Mouse (Mus musculus) embryonic facial prominence, embryonic 11.5 days (tissue): ENCODE data around the gene Mettl15. TPM values are rescaled to one million over a fixed set of nuclear protein-coding genes. Genes with fewer than 3 reads are reported as not detected.

ENCODE experiments used
- ATAC-seq: fragments of 200-750 bp; cut with Nextera tagmentation; replicated peaks from 2 replicates; pipeline ENCODE4 v1.8.0; 2017; ENCODE audit warnings: low read depth; ENCODE audit not compliant: insufficient number of reproducible peaks, low FRiP score, low TSS enrichment
- DNase-seq: peaks from one replicate; pipeline ENCODE4 v3.0.0-alpha.2; 2015; ENCODE audit warnings: low spot score
- H3K27ac ChIP-seq: fragments of 300-500 bp; sonication (generic); replicated peaks from 2 replicates; pipeline ENCODE4 v1.5.1; 2014; ENCODE audit warnings: mild to moderate bottlenecking, low read depth, low read length, control low read depth
- H3K27me3 ChIP-seq: fragments of 300-500 bp; sonication (generic); 2 replicates; pipeline ENCODE4 v1.6.1; 2014; ENCODE audit warnings: mild to moderate bottlenecking, low read length, moderate library complexity, mixed read lengths; ENCODE audit not compliant: control insufficient read depth, insufficient read depth
- H3K36me3 ChIP-seq: fragments of 300-500 bp; sonication (generic); replicated peaks from 2 replicates; pipeline ENCODE4 v1.6.1; 2014; ENCODE audit warnings: low read depth, mild to moderate bottlenecking, low read length, moderate library complexity, mixed read lengths; ENCODE audit not compliant: control insufficient read depth, insufficient read depth
- H3K4me1 ChIP-seq: fragments of 300-500 bp; sonication (generic); 2 replicates; pipeline ENCODE4 v1.6.1; 2014; ENCODE audit warnings: low read length, mixed read lengths; ENCODE audit not compliant: control insufficient read depth, insufficient read depth
- H3K4me2 ChIP-seq: fragments of 300-500 bp; sonication (generic); 2 replicates; pipeline ENCODE4 v1.6.1; 2014; ENCODE audit warnings: low read depth, mild to moderate bottlenecking, control low read depth, low read length, moderate library complexity
- H3K4me3 ChIP-seq: fragments of 300-500 bp; sonication (generic); 2 replicates; pipeline ENCODE4 v1.5.1; 2014; ENCODE audit warnings: low read depth, low read length, control low read depth
- H3K9ac ChIP-seq: fragments of 300-500 bp; sonication (generic); replicated peaks from 2 replicates; pipeline ENCODE4 v1.6.1; 2014; ENCODE audit warnings: mild to moderate bottlenecking, control low read depth, low read length
- H3K9me3 ChIP-seq: fragments of 300-500 bp; sonication (generic); replicated peaks from 2 replicates; pipeline ENCODE4 v1.6.1; 2016; ENCODE audit warnings: mild to moderate bottlenecking, low read length, inconsistent platforms, mixed read lengths; ENCODE audit not compliant: control insufficient read depth
- WGBS: fragments of 180-500 bp; shearing (Covaris S2); extraction: QIAGEN DNeasy Blood & Tissue Kit; methylation state at CpG from one replicate; pipeline ENCODE4 v1.1.7; 2014; 5-methylcytosine and 5-hydroxymethylcytosine counted together
- polyA plus RNA-seq: library from polyadenylated mRNA; unstranded; fragments of >200 nt; fragmentation: Nextera tagmentation; extraction: Ambion mirVana; gene quantifications from 2 replicates; pipeline ENCODE4 v1.2.1, GENCODE M21; 2014

The Mettl15 gene
- polyA plus RNA-seq, 1 experiment from 2014 or later = 13.2 TPM

GRCm38 (mm10) chr2:109156131-109156530 is 124.4 kb downstream of the Mettl15 start:
- Histone ChIP-seq H3K4me3 (no peak overlapping the region), H3K9ac (no peak overlapping the region), H3K36me3 (no peaks in the 10 kb centered on the region), H3K27ac (no peak overlapping the region), H3K9me3 (no peaks in the 10 kb centered on the region), H3K4me2 (no peak overlapping the region), H3K4me1 (no peaks in the 10 kb centered on the region), H3K27me3 (no peaks in the 10 kb centered on the region)
- 90% methylated on average over 1 of the region's 1 CpGs for WGBS
- ATAC-seq (no peak), DNase-seq (no peak)

GRCm38 (mm10) chr2:109153402-109154050 is 127.0 kb downstream of the Mettl15 start:
- Histone ChIP-seq H3K4me1 (no peaks in the 10 kb centered on the region), H3K27me3 (no peaks in the 10 kb centered on the region), H3K36me3 (no peaks in the 10 kb centered on the region), H3K9me3 (no peaks in the 10 kb centered on the region), H3K4me2 (no peak overlapping the region), H3K4me3 (no peak overlapping the region), H3K9ac (no peak overlapping the region), H3K27ac (no peak overlapping the region)
- no peak for DNase-seq
- WGBS = 60% methylated on average over 6 of the region's 6 CpGs
- no peak for ATAC-seq

- Histone ChIP-seq H3K27me3 (no peaks in the 10 kb centered on the region), H3K36me3 (no peaks in the 10 kb centered on the region), H3K4me3 (no peak overlapping the region), H3K4me1 (no peaks in the 10 kb centered on the region), H3K4me2 (no peak overlapping the region), H3K27ac (no peak overlapping the region), H3K9ac (no peak overlapping the region), H3K9me3 (no peaks in the 10 kb centered on the region)
- no peak for ATAC-seq
- DNase-seq = no peak
Observed at GRCm38 (mm10) chr2:109147292-109147691, 133.3 kb downstream of the Mettl15 start.

DNA sequence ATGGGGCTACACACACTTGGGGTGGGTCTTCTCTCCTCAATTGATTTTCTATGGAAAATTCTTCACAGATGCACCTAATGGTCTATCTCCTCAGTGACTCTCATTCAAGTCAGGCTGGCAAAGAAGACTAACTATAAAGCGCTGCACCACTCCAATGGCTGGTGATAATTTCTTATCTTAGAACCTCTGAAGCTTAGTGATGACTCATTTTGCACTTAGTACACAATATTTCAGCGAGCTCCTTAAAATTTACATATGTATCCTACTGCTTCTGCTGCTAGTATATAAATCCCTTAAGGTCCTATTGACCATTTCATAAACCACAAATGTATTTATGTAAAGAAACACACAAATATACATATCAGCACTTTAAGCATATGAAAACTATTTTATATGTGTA is 136.1 kb downstream of the Mettl15 start:
- Histone ChIP-seq H3K9me3 (no peaks in the 10 kb centered on the region), H3K36me3 (no peaks in the 10 kb centered on the region), H3K4me3 (no peak overlapping the region), H3K9ac (no peak overlapping the region), H3K4me2 (no peak overlapping the region), H3K27ac (no peak overlapping the region), H3K4me1 (no peaks in the 10 kb centered on the region), H3K27me3 (no peaks in the 10 kb centered on the region)
- no peak for DNase-seq
- WGBS = 87% methylated on average over 2 of the region's 2 CpGs
- ATAC-seq = no peak

GRCm38 (mm10) chr2:109140330-109140729 is 140.2 kb downstream of the Mettl15 start:
- Histone ChIP-seq H3K9me3 (no peaks in the 10 kb centered on the region), H3K36me3 (no peaks in the 10 kb centered on the region), H3K4me2 (no peak overlapping the region), H3K4me3 (no peak overlapping the region), H3K4me1 (no peaks in the 10 kb centered on the region), H3K27me3 (no peaks in the 10 kb centered on the region), H3K9ac (no peak overlapping the region), H3K27ac (no peak overlapping the region)
- 56% methylated on average over 1 of the region's 1 CpGs for WGBS
- DNase-seq (no peak), ATAC-seq (no peak)

DNA sequence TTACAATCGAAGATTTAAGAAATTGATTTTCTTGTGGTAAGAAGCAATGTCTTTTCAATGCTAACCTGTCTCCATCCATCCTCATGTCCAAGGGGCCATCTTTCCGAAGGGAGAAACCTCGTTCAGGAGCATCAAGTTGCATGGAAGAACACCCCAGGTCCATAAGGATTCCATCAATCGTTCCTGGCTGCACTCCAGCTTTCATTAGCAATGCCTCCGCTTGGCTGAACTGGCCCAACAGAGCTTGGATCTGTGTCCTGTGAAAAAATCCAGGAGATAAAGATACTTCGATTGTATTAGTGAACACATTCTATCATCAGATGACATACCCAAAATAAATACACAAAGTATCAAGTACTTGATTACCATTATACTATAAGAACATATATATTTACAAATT is 143.3 kb downstream of the Mettl15 start:
- ATAC-seq = no peak
- no peaks in the 10 kb centered on the region for H3K9me3 ChIP-seq
- WGBS = 83% methylated on average over 6 of the region's 6 CpGs

GRCm38 (mm10) chr2:109130718-109131117 is 149.8 kb downstream of the Mettl15 start:
- H3K9me3 ChIP-seq = no peaks in the 10 kb centered on the region
- no peaks in the 10 kb centered on the region for H3K36me3 ChIP-seq
- 87% methylated on average over 3 of the region's 3 CpGs for WGBS
- DNase-seq (no peak), ATAC-seq (no peak)
- H3K9ac ChIP-seq = no peak overlapping the region
- no peak overlapping the region for H3K4me2 ChIP-seq
- H3K27ac ChIP-seq = no peak overlapping the region
- no peaks in the 10 kb centered on the region for H3K27me3 ChIP-seq
- no peak overlapping the region for H3K4me3 ChIP-seq
- H3K4me1 ChIP-seq = no peaks in the 10 kb centered on the region

More for the DNA sequence above, 143.3 kb downstream of the Mettl15 start:
- H3K36me3 ChIP-seq = no peaks in the 10 kb centered on the region
- H3K9ac ChIP-seq = no peak overlapping the region
- no peaks in the 10 kb centered on the region for H3K4me1 ChIP-seq
- H3K4me3 ChIP-seq = no peak overlapping the region
- no peak overlapping the region for H3K4me2 ChIP-seq
- H3K27me3 ChIP-seq = no peaks in the 10 kb centered on the region
- no peak overlapping the region for H3K27ac ChIP-seq
- no peak for DNase-seq

DNA sequence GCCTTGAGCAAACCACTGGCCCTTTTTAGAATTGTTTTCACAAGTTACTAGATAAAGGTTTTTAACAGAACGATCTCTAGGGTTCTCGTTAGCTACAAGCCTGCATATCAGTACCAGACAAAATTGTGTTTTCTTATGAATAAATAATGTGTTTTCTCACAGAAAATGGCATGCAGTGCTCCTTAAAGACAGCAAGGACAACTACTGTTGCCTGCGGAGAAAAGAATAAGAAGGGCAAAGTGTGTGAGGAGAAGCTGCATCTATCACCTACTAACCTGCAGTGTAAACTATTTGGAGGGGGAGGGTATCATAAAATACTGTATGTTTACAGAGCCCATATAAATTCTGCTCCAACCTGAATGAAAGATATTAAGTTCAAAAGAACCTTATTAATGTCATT is 150.6 kb downstream of the Mettl15 start:
- no peak overlapping the region for H3K27ac ChIP-seq
- H3K4me1 ChIP-seq = no peaks in the 10 kb centered on the region
- H3K9ac ChIP-seq = no peak overlapping the region
- ATAC-seq = no peak
- no peaks in the 10 kb centered on the region for H3K27me3 ChIP-seq
- no peak for DNase-seq
- H3K4me2 ChIP-seq = no peak overlapping the region
- no peaks in the 10 kb centered on the region for H3K36me3 ChIP-seq
- no peaks in the 10 kb centered on the region for H3K9me3 ChIP-seq
- H3K4me3 ChIP-seq = no peak overlapping the region
- WGBS = 84% methylated on average over 3 of the region's 3 CpGs
